Comparison of ENCODE assay signal across 9 mouse cellular contexts in genomic region chr3:41168181-41168967, GRCm38 (mm10).
DNase-seq lines count a peak whose midpoint lies in the region; TF ChIP-seq lines count a peak whose summit lies in the region.
"Had no signal": no experiment of that assay in that cellular context is flagged by ENCODE, and none has a peak within 500 bp of the region (broad histone marks: within the 10 kb centered on the region; RNA-seq: fewer than 3 reads in every experiment).

No protein-coding gene starts in this region.

- no peaks in the 10 kb centered on the region for H3K79me2 ChIP-seq in liver, adult 2 months (ENCODE audit: control insufficient read depth, insufficient read depth, low read length)

- H3K4me3 ChIP-seq in kidney, adult 2 months (ENCODE audit: insufficient read depth, low read depth, low read length): no peak overlapping the region
- H3K4me3 ChIP-seq in E14TG2a.4 (replicated peaks; ENCODE audit: low read length): no peak overlapping the region
- H3K4me3 ChIP-seq in liver, adult 2 months (ENCODE audit: insufficient read depth, low read depth, low read length): no peak overlapping the region
- H3K4me3 ChIP-seq: forebrain, embryonic 12.5 days; heart, embryonic 15.5 days had no signal

- no peak for DNase-seq in kidney, adult 2 months
- DNase-seq in kidney, postnatal 14 days: no peak
- peak; percentile 6 to 8 for DNase-seq in B cell, adult 2 months
- no peak for DNase-seq in liver, adult 2 months (ENCODE audit: extremely low read depth, low read depth, low spot score)
- no peak for DNase-seq in ovary, postnatal 10 days (ENCODE audit: low spot score)
- no peak for DNase-seq in left cerebral cortex, adult 9 months (ENCODE audit: low spot score in 2 of 2)

- H3K9me3 ChIP-seq in E14TG2a.4 (ENCODE audit: low read length): no peaks in the 10 kb centered on the region

- no peak overlapping the region for H3K27ac ChIP-seq in kidney, adult 2 months (ENCODE audit: insufficient read depth, low read depth, low read length)
- H3K27ac ChIP-seq in liver, adult 2 months (replicated peaks; ENCODE audit: insufficient read depth, low read depth, low read length): no peak overlapping the region
- H3K27ac ChIP-seq: forebrain, embryonic 12.5 days had no signal

- peak; percentile 43 for TF ChIP-seq CTCF in kidney, adult 2 months (conservative IDR thresholded peaks at IDR 0.05; ENCODE audit: insufficient read depth, insufficient read length, low read depth, low read length)
- peak; percentile 91 for TF ChIP-seq CTCF in E14TG2a.4 (conservative IDR thresholded peaks at IDR 0.05; ENCODE audit: low read length)
- peak; percentile 66 for TF ChIP-seq CTCF in liver, adult 2 months (IDR thresholded peaks at IDR 0.05; ENCODE audit: low read depth, low read length)

- no peaks in the 10 kb centered on the region for H3K27me3 ChIP-seq in kidney, adult 2 months (replicated peaks; ENCODE audit: control insufficient read depth, insufficient read depth, low read length)
- H3K27me3 ChIP-seq in E14TG2a.4 (ENCODE audit: insufficient read depth, low read length): no peaks in the 10 kb centered on the region
- no peaks in the 10 kb centered on the region for H3K27me3 ChIP-seq in liver, adult 2 months (ENCODE audit: control insufficient read depth, insufficient read depth, low read length)
- H3K27me3 ChIP-seq: forebrain, embryonic 12.5 days; heart, embryonic 15.5 days had no signal

- H3K4me1 ChIP-seq in kidney, adult 2 months (ENCODE audit: control insufficient read depth, insufficient read depth, low read length): no peaks in the 10 kb centered on the region
- peaks cover 16% of the 10 kb centered on the region for H3K4me1 ChIP-seq in E14TG2a.4 (replicated peaks; ENCODE audit: low read depth, low read length)
- H3K4me1 ChIP-seq in liver, adult 2 months (ENCODE audit: control insufficient read depth, insufficient read depth, low read length): no peaks in the 10 kb centered on the region
- H3K4me1 ChIP-seq: forebrain, embryonic 12.5 days had no signal

- no peaks in the 10 kb centered on the region for H3K36me3 ChIP-seq in kidney, adult 2 months (ENCODE audit: control insufficient read depth, insufficient read depth, low read length)
- no peaks in the 10 kb centered on the region for H3K36me3 ChIP-seq in E14TG2a.4 (ENCODE audit: insufficient read depth, low read length)
- H3K36me3 ChIP-seq in liver, adult 2 months (ENCODE audit: control insufficient read depth, insufficient read depth, low read length): no peaks in the 10 kb centered on the region
- H3K36me3 ChIP-seq: forebrain, embryonic 12.5 days; heart, embryonic 15.5 days had no signal

- no peak for TF ChIP-seq POLR2A in kidney, adult 2 months (IDR thresholded peaks at IDR 0.05; ENCODE audit: low read depth, low read length)
- TF ChIP-seq POLR2A in liver, adult 2 months (IDR thresholded peaks at IDR 0.05; ENCODE audit: extremely low read depth, insufficient read depth, low read length): no peak

- WGBS in kidney, adult 2 months: 89% methylated on average over 11 of the region's 11 CpGs
- WGBS in liver, adult 2 months: 88% methylated on average over 11 of the region's 11 CpGs

- no peak overlapping the region for H3K9ac ChIP-seq in liver, adult 2 months (ENCODE audit: low read depth, low read length)
- H3K9ac ChIP-seq: forebrain, embryonic 12.5 days; heart, embryonic 15.5 days had no signal

Comparison
In these comparisons a context has a peak if more than half of its experiments do, and no peak if none do; other contexts are left out.
1. DNase-seq: peak in B cell, adult 2 months (2 of 2); none in kidney, adult 2 months (single experiment), kidney, postnatal 14 days (single experiment), liver, adult 2 months (single experiment), ovary, postnatal 10 days (single experiment) and left cerebral cortex, adult 9 months (0 of 2).
2. Peak in every context shown above with its lines, with median percentiles within 50 percentile points of each other: CTCF ChIP-seq.